Mouse (Mus musculus) thymus, adult 2 months (tissue): Measurements from ENCODE around the gene Rbm18.

Source experiments
- CTCF ChIP-seq: fragments of 200-500 bp; IDR thresholded peaks from 2 replicates; pipeline ENCODE4 v1.5.1; 2012; ENCODE audit warnings: mild to moderate bottlenecking, control low read depth, low read length, moderate library complexity, borderline replicate concordance; ENCODE audit not compliant: control insufficient read depth, poor library complexity, insufficient read depth; ENCODE audit errors: extremely low read depth
- POLR2A ChIP-seq: fragments of 200-500 bp; IDR thresholded peaks from 2 replicates; pipeline ENCODE4 v1.6.1; 2012; ENCODE audit warnings: mild to moderate bottlenecking, low read length, control low read depth, moderate library complexity; ENCODE audit not compliant: control insufficient read depth, poor library complexity, insufficient read depth; ENCODE audit errors: extremely low read depth

DNA sequence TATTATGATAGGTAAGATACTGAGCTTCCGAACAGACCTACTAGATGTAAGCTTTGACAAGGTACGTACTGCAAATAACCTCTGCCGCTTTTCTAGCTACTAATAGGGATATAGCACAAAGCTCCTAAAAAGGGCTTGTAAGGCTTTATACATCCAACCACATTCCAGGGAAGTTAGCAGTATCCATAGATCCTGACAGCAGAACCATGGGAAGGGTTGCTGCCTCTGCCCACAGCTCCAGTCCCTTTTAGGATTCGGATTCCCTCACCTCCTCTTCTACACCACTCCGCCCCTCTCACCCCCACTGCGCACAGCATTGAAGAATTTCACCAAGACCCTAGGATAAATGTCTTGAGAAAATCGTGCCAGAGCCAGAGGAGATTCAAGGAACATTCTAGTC is 43.3 kb downstream of the Rbm18 start:
- TF ChIP-seq CTCF (no peak), POLR2A (no peak)
